Mouse (Mus musculus) neural tube, embryonic 11.5 days (tissue): ENCODE measurements at regions not wholly inside any gene's neighbourhood (a gene's known extent, or its start where the extent isn't known, plus 50 kb on each side); places are given as distances from the start of the nearest gene placed in this dataset.

ENCODE experiments used
- ATAC-seq: fragments of 200-750 bp; cut with Nextera tagmentation; 2 replicates; pipeline ENCODE4 v1.8.0; 2017; ENCODE audit warnings: moderate number of reproducible peaks, mild to moderate bottlenecking, moderate TSS enrichment, moderate library complexity; ENCODE audit not compliant: insufficient read depth, low FRiP score, low TSS enrichment
- DNase-seq: peaks from one replicate; pipeline ENCODE4 v3.0.0-alpha.2; 2015; ENCODE audit warnings: low spot score
- H3K27ac ChIP-seq: fragments of 300-500 bp; sonication (generic); 2 replicates; pipeline ENCODE4 v1.5.1; 2014; ENCODE audit warnings: low read depth, mild to moderate bottlenecking, low read length
- H3K27me3 ChIP-seq: fragments of 300-500 bp; sonication (generic); 2 replicates; pipeline ENCODE4 v1.6.1; 2014; ENCODE audit warnings: mild to moderate bottlenecking, low read length, mixed read lengths; ENCODE audit not compliant: control insufficient read depth, insufficient read depth
- H3K36me3 ChIP-seq: fragments of 300-500 bp; sonication (generic); 2 replicates; pipeline ENCODE4 v1.6.1; 2014; ENCODE audit warnings: mild to moderate bottlenecking, low read length, moderate library complexity, mixed read lengths; ENCODE audit not compliant: control insufficient read depth, insufficient read depth
- H3K4me1 ChIP-seq: fragments of 300-500 bp; sonication (generic); 2 replicates; pipeline ENCODE4 v1.6.1; 2014; ENCODE audit warnings: low read length, mixed read lengths; ENCODE audit not compliant: control insufficient read depth, insufficient read depth
- H3K4me2 ChIP-seq: fragments of 300-500 bp; sonication (generic); 2 replicates; pipeline ENCODE4 v1.6.1; 2014; ENCODE audit warnings: low read depth, mild to moderate bottlenecking, moderate library complexity
- H3K4me3 ChIP-seq: fragments of 300-500 bp; sonication (generic); 2 replicates; pipeline ENCODE4 v1.5.1; 2014; ENCODE audit warnings: low read depth, low read length
- H3K9ac ChIP-seq: fragments of 300-500 bp; sonication (generic); 2 replicates; pipeline ENCODE4 v1.6.1; 2014; ENCODE audit warnings: mild to moderate bottlenecking, low read length
- H3K9me3 ChIP-seq: fragments of 300-500 bp; sonication (generic); 2 replicates; pipeline ENCODE4 v1.6.1; 2016; ENCODE audit warnings: low read length; ENCODE audit not compliant: control insufficient read depth
- WGBS: fragments of 180-500 bp; shearing (Covaris S2); extraction: QIAGEN DNeasy Blood & Tissue Kit; methylation state at CpG from one replicate; pipeline ENCODE4 v1.1.7; 2014; 5-methylcytosine and 5-hydroxymethylcytosine counted together

DNA sequence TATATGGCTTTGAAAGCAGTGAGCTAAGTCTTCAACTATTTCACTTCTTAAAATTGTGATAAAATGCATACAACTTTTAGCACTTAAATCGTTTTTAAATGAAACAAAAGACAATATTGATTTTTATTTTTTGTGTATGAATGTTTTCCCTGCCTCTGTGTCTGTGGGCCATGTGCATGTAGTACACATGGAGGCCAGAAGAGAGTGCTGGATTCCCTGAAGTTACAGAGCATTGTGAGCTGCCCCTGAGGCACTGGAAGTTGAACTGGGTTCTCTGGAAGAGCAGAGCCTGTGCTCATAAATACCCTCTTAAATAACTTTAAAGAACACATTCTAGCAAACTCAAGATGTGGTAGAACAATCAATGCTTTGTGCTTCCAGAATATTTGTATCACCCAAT lies 61.8 kb upstream of the Gm6812 start:
- H3K36me3 ChIP-seq, result no peaks in the 10 kb centered on the region
- WGBS, result 25% methylated on average over 1 of the region's 1 CpGs
- no peak overlapping the region for H3K4me3 ChIP-seq
- ATAC-seq, result no peak
- H3K4me2 ChIP-seq, result no peak overlapping the region
- H3K27ac ChIP-seq, result no peak overlapping the region
- no peak overlapping the region for H3K9ac ChIP-seq
- no peaks in the 10 kb centered on the region for H3K9me3 ChIP-seq
- DNase-seq, result peak; percentile 12
- no peaks in the 10 kb centered on the region for H3K27me3 ChIP-seq
- H3K4me1 ChIP-seq, result no peaks in the 10 kb centered on the region

DNA sequence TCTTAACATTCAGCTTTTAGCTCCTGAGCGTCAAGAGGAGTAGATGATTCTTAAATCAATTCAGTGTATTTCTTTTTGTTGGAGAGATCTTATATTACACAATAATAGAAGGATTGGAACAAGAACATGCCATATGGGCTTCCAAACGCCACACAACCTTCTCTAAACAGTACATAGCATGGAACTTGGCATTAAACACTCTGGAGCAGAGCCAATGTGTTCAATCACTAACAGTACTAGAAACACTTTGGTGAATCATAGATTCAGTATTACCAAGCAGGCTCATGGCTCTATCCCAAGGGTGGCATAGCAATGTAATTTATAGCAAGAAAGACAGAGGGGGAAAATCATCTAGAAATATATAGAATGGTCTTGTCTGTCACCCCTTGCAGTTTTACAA lies 60.4 kb upstream of the Gm6812 start:
- Histone ChIP-seq H3K9ac (no peak overlapping the region), H3K9me3 (no peaks in the 10 kb centered on the region), H3K4me3 (no peak overlapping the region), H3K36me3 (no peaks in the 10 kb centered on the region), H3K4me1 (no peaks in the 10 kb centered on the region), H3K27me3 (no peaks in the 10 kb centered on the region), H3K27ac (no peak overlapping the region), H3K4me2 (no peak overlapping the region)
- DNase-seq (no peak), ATAC-seq (no peak)
- 64% methylated on average over 2 of the region's 2 CpGs for WGBS

GRCm38 (mm10) chrX:68950730-68951129 lies 57.9 kb upstream of the Gm6812 start:
- Histone ChIP-seq H3K4me2 (no peak overlapping the region), H3K4me1 (no peaks in the 10 kb centered on the region), H3K4me3 (no peak overlapping the region), H3K9me3 (no peaks in the 10 kb centered on the region), H3K27me3 (no peaks in the 10 kb centered on the region), H3K36me3 (no peaks in the 10 kb centered on the region), H3K9ac (no peak overlapping the region), H3K27ac (no peak overlapping the region)
- WGBS, result 14% methylated on average over 1 of the region's 1 CpGs
- ATAC-seq, result no peak
- DNase-seq, result peak; percentile 12

GRCm38 (mm10) chrX:68945741-68946140 lies 52.9 kb upstream of the Gm6812 start:
- no peak for ATAC-seq
- Histone ChIP-seq H3K27ac (no peak overlapping the region), H3K9me3 (no peaks in the 10 kb centered on the region), H3K9ac (no peak overlapping the region), H3K4me1 (no peaks in the 10 kb centered on the region), H3K4me3 (no peak overlapping the region), H3K4me2 (no peak overlapping the region), H3K27me3 (no peaks in the 10 kb centered on the region), H3K36me3 (no peaks in the 10 kb centered on the region)
- DNase-seq, result no peak
